Mouse (Mus musculus) gastrocnemius, postnatal 25 days (tissue): ENCODE results near the gene Eefsec. TPM values are rescaled to one million over a fixed set of nuclear protein-coding genes. Genes with fewer than 3 reads are reported as not detected.

Experiments
- DNase-seq: peaks from one replicate; pipeline ENCODE4 v3.0.0; 2022
- total RNA-seq, 2 experiments: library from RNA; stranded (reverse); gene quantifications; 1 replicate in 1 of 2; 2 replicates in 1 of 2; pipeline ENCODE4 v1.2.3; 2021

The Eefsec gene
- total RNA-seq, 2 experiments from 2014 or later = 7.4 to 7.5 TPM

DNA sequence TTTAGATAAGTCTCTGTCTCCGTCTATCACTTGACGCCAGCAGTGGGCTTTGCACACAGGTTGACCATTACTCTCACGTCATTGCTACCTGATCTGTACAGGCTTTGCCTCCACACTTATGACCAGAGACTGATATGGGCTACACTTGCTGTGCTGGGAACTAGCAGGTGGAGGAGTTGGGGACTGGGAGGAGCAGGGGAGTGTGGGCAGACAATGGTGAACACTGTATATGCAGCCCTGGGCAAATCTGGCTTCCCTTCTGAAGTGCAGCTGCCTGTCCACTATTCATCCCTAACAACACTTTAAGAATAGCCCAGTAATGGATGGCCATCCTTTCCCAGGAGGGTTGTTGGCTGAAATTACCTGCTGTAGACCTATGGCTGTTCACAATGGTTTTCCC, 103.4 kb downstream of the Eefsec start:
- DNase-seq = no peak

DNA sequence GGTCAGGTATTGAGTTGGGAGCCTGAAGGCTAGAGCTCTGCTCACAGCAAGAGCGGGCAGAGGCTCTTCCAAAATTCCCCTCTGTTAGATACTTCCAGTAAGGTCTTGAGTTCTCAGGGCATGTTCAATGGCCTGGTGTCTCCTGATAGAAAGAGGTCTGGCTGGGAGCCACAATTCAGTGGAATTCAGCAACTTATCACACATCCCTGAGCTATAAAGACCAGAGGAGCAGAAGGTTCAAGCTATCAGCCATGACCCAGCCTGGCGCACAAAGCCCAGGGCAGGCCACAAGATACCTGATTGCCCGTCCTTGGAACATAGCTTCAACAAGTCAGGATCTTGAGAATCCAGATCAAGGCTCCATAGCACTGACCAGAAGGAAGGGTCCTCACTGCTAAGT, 105.2 kb downstream of the Eefsec start:
- DNase-seq = no peak

DNA sequence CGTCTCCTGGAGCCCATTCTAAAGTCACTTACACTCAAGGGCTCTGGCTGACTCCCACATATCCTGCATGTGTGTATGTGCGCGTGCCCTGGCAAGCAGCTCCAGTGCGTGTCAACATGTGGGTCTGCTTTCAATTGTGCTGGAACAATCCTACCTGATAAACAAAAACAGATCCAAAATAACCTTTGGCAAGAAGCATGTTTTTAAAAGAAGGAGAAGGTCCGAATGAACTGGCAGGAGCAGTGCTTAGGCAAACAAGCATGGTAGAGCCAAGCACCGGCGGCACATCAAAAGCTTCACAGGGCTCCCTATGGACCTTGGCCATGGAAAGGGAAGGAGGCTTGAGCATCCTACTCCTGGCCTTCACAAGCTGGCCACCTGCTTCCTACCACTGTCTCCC, 105.6 kb downstream of the Eefsec start:
- no peak for DNase-seq

DNA sequence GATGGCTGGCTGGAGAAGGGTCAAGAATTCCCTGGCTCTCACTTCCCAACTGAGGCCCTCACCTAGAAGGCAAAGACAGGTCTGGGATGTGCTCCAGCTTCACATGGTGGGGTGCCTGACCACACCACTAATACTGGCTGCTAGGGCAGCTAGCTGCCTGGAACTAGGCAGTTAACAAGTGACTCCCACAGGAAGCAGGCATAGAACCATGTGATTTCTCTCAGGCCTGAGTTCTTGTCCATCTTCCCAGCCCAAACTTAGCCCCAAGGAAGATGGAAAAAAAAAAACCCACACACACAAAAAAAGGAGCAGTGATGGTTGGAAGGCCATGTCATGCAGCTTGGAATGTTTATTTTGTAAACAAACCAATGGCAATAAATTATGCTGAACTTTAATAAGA, 117.0 kb downstream of the Eefsec start:
- DNase-seq = no peak

DNA sequence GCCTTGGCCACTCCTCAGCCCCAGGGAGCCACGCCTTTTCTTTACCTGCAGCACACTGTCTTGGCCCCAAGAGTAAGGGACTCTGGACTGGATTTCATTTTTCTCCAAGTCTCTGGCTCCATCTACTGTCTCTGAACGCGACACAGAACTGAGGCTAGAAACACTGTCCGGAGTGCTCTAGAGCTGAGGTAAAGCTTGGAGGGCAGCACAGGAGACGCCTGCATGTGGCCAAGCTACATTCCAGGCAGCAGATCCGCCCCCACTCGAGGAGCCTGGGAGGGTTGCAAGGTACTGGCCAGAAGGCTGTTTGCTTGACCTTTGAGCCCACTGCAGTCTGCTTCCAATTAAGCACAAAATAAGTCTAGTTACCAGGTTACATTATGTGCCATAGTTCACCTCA, 124.5 kb downstream of the Eefsec start:
- no peak for DNase-seq

DNA sequence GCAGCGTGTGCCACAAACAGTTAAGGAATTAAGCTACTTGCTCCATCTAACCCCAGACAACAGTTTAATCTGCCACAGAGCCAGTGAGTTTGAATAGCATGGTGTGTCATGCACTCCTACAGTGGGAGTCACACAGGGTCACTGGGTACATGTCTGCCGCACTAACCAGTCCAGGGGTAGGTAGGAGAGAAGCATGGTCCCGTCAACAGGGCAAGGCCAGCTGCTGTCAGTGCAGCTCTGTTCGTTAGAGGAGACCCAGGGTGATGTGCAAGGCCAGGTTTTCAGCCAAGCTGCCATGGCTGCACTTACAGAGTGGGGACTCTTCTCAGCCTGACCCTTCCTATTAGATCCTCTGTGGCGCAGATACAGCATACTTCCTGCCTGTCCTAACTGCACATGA, 125.1 kb downstream of the Eefsec start:
- no peak for DNase-seq

DNA sequence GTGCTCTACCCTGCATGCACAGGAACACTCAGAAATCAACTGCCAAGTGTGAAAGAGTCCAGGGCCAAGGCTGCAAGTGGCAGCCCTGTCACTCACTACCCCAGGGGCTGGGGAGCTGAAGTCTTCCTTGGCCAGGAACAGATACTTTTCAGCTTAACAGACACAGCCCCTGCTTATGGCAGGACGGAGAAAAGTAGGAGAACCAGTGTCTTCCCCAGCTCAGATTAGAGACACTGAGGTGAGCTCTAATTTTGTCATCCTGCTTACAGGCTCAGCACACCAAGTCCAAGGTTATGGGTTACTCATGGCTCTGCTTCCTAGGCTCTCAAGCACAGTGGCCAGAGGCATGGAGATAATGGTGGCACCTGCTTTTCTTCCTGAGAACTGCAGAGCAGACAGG, 126.6 kb downstream of the Eefsec start:
- no peak for DNase-seq

DNA sequence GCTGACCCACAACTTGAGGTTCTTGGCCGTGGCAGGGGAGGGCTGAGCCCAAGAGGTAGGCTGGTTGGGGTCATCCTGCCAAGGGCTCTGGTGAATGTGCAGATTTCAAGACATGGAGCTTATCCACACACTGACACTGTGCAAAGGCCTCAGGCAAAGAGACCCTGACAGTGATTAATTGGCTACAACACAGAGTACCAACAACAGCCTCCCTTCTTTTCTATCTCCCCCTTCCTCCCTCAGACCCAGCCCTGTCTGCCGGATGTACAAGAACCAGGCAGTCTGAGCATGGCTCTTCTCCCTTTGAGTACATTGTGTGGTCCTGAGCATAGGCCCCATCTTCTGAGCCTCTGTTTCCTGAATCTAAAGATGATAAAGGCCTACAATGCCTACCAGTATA, 131.0 kb downstream of the Eefsec start:
- no peak for DNase-seq

DNA sequence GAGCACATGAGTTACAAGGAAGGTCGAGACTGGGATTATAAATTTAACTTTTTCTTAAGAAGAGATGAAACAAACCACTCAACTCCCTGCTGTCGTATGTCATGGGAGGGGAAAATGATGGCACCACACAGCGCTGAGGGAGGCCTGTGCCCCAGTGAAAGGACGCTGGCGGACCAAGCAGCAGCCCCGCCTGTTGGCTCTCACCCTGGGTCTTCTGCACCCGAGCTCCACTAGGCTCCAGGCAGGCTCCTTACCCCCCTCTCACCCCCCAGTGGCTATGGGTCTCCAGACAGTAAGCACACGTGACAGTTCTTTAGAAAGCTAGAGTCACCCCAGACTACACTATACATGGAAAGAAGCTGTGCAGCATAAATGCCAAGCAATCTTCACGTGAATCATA, 132.4 kb downstream of the Eefsec start:
- no peak for DNase-seq

DNA sequence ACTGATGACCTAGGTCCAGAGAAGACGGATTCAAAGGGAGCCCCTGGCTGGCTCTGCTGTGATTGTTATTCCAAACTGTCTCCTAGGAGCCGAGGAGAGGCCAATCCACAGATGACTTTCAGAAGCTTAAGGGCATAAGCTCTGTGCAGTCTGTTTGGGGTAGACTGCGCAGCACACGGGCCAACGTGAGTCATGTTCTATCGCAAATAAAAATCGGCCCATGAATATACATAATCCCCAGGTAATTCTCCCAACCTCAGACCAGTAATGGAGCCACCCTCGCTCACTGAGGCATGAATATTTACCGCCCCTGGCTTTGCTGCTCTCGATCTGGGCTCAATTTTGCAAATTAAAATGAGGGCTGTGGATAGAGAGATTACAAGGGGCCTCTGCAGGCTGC, 134.7 kb downstream of the Eefsec start:
- DNase-seq = no peak

DNA sequence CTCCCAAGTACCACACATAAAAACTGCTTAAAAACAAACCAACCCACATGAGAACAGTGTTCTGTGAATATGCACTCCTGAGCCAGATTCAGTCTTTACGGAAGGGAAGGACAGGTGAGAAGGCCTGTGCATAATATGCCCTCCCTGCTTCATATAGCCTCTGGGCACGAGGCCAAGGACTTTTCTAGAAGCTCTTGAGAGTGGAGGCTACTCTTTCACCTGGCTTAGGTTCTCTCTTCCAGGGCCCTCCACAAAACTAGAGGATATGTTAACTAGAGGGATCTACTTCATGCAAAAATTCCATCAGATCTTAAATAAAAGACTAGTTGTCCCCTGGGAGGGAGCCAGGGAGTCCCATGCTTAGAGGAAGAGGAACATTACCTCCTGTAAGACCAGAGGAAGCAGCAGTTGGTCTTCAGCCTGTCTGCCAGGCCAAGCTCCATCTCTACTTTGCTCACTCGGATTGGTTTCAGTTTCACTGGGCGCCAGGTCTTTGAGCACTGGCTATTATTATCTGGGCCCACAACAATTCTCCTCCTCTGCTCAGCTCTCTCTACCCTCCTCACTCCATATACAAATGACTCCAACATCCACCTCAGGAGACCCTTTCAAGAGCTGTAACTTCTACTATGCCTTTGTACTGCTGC, 140.1 kb downstream of the Eefsec start:
- DNase-seq = no peak

DNA sequence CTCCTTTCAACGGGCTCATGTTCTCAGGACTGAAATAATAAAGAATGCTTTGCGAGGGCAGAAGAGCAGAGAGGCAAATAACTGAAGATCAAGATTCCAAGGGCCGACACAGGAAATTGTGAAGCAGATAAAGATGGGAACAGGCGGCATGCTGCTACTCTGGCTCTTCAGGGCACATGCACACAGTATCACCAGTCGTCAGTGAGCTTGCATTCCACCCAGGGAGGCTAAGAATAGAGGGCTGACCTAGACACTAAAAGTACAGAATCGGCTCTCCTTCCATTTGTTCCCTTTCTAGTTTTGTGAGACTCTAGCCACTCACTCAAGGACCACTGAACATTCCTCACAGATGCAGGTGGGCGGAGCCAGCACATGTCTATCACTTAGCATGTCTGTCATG, 145.1 kb downstream of the Eefsec start:
- no peak for DNase-seq

DNA sequence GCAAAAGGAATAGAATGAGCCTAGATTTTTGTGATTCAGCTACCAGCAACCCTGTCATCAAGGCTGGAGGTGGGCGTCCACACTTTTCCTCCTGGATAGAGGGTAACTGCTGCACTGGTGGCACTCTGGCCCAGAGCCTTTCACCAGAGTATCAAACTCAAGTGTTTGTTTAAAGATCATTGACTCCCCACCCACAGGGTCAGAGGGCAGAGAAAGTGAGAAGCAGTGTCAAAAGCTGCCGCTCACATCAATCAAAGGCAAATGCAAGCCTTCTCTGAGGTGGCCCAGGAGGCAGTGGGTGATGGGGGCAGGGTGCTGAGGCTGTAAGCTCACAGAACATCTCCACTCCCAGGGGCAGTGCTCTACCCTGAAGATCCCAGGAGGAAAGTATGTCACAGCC, 146.8 kb downstream of the Eefsec start:
- no peak for DNase-seq

DNA sequence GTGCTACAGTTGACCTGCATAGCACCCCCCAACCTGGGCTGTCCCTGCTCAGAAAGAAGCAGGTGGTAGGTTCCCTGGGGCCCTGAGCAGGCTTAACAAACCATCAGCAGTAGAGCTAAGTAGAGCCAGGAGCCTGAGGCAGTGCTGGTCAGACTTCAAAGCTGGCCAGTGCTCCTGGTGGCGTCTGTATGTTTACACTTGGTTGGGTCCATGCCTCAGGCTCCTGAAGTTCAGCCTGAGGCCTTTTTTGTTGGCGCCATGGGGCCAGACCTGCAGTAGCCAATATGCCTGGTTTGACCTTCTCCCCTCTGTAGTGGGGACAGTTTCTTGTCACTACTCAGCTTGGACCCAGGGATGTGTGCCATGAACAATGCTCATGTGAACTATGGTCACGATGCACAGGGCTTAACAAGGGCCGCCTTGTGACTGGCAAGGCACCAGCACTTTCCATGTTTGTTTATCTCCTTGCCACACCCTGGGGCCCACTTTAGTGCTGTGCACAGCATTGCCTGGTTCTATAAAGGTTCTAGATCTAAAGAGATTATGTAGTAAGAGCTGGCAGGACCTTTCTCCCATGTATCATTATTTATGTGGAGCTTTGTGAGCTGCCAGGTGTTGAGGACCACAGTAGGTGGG, 153.9 kb downstream of the Eefsec start:
- no peak for DNase-seq

DNA sequence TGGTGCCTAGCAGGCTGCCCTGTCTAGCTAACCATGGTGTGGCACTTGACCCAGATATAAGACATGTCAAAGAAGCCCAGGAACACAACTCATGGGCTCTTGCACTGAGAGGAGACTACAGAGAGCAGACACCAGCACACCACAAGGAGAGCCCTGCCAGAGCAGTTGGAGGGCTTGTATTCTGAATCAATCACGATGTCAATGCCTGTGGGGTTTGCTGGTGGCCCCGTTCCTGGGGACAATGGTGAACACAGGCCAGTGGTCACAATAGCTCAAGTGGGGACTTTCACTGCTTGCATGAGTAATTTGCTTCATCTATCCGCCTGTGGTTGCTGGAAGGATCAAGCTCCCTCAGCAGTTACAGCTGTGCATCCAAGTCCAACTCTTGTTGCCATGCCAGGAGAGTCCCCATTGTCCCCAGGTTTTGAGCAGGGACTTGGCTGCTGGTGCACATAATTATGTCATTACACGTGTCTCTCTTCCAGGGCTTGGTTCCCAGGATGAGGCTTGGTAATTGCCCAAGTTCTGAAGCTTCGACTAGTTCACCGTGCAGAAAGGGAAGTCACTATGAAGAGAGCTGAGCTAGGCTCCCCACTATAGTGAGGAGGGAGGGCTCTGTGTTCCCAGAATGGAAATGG, 156.1 kb downstream of the Eefsec start:
- peak; percentile 59 for DNase-seq

DNA sequence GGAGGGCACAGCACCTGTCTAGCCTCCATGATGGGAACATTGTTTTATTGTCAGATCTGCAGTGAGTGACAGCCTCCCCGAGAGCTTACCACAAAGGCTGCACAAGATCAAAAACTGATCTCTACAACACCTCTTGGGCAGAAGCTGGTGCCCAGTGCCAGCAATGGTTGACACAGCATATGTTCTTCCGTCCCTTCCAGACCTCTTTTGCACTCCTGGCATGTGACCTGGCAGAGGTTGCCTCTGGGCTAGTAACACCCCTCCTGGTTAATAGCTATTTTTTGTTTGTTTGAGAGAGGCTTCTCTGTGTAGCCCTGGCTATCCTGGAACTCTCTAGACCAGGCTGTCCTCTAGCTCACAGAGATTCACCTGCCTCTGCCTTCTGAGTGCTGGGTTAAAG, 168.2 kb downstream of the Eefsec start:
- no peak for DNase-seq

DNA sequence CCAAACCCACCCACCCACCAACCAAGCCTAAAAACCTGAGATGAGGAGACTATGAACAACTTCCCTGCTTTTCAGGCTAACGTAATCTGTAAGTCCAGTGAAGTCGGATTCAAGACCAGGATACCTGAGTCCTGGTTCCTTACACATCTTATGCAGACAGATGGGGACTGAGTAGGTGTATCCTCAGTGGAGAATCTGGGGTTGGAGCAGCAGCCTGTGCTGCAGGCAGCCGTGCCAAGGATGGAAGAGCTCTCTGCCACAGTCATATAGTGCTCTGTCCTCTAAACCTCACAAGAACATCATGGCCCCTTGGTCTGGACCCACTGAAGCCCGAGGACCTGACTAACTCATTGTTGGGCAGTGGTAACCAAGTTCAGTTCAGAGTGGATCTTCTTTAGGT, 169.1 kb downstream of the Eefsec start:
- no peak for DNase-seq

DNA sequence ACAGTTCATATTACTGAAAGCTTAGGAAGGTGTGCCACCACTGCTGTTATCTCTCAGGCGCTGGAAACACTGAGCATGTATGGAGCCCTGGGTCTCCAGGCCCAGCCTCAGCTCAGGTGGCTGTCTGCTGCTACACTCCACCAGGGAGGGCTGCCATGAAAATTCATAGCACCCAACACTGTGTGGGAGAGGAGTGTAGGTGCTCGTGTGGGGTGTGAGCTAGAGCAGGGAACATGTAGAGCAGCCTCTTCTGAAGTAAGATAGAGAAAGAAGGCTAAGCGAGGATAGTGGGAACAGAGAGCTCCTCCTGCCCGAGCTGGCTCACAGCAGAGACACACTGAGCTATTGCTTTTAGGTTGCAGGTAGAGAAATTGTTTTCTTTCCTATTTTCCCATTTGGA, 170.1 kb downstream of the Eefsec start:
- DNase-seq = no peak

DNA sequence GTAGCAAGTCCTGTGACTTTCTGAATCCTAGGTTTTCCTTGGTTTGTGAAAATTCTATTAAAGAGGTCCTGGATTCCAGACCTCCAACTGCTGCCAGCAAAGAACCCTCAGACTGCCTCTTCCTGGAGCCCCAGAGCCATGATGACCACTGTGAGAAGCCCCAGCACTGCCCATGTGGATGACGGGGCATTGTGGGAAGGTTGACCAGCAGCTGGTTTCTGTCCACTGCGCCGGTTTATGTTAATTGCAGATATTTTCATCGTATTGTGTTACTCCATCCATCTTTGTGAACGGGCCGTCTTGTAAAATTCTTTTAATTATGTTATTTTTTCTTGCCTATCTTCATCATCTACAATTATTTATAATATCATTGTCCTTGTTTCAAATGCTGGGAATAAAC, 171.7 kb downstream of the Eefsec start:
- DNase-seq = no peak

DNA sequence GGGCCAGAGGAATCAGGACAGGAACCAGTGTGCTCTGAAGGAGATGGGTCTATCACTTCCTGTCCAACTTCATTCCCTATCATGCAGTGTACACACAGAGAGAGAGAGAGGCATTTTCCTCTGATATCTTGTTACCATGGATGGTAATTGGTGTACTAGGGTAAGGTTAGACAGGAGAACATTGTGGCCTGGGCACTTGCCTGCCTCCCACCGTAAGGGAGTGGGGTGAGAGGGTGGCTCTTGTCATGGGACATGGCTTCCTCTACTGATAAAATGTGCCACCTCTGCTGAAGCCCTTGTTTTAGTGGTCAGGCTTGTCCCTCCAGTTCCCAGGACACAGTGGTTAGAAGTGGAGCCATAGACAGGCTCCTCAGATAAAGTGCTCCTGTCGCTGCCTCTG, 178.4 kb downstream of the Eefsec start:
- DNase-seq = no peak

DNA sequence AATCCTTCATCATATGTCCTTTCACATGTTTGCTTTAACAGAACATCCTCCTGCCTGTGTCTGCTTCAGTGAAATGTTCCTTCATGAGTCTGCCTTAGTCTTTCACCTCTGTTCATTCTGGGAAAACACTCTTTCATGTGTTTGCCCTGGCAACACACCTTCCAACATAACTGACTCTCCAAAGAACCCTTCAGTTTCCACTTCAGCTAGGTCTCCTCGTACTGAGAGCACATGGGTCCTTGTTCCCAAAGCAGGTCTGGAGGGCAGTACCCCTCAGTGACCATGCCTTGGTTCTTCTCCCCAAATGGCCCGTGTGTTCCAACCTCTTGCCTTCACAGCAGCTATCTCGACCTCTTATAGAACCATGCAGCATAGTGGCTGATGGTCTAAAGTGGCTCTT, 179.3 kb downstream of the Eefsec start:
- DNase-seq = no peak

DNA sequence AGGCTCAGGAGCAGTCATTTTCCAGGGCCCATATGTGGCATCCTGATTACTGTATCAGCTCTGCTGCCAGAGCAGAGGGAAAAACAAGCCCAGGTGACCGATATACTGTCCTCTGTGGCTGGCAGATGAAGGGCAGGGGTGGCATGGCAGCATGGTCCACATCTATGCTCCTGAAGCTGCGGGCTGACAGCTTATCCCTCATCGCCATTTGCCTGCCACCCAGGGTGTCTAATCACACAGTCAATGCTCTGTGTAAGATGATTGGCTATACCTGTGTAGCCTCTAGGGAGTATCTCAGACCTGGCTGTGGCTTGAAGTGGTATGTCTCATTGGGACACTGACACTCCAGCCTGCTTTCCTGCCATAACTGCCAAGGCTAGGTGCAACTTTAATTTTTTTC, 180.3 kb downstream of the Eefsec start:
- no peak for DNase-seq

DNA sequence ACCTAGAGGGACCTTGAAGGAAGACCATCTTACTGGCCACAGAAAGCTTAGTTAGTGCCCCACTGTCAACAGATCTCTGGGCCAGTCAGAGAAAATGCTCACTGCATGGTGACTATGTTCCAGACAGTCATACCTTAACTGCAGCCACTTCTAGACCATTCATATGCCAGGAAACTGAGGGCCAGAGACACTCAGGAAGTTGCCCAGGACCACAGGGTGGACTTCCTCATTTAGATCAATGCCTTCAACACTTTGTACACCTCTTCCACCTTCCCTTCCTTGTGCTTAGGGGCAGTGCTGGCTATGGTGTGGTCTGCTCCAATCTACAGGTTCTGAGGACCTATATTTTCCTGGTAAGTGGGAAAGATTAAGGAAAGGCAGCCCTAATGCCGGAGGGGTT, 181.0 kb downstream of the Eefsec start:
- no peak for DNase-seq

DNA sequence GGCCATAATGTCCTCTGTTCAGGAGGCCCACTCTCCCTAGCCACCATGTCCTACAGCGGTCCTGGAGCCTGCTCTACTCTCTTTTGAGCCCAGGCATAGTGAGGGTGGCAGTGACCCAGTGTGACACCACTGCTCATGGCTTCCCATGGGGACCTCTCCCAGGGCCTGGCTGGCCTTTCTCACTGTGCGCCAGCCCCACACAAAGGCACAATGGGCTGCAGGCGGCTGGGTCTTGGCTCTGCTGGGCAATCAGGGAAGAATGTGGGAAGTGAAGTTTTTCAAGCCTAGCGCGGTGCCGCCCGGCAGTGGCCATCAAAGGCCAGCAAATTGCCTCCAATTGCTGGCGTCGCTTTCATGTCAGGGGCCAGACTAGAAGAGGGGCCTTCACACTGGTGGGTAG, 184.2 kb downstream of the Eefsec start:
- DNase-seq = no peak
